Mouse (Mus musculus) cortical plate, adult 2 months (tissue): ENCODE data around the gene Cenpf.

Experiments used
- CTCF ChIP-seq: fragments of 200-500 bp; IDR thresholded peaks from 2 replicates; pipeline ENCODE4 v1.5.1; 2011; ENCODE audit warnings: mild to moderate bottlenecking, control low read depth, low read length; ENCODE audit not compliant: insufficient read depth; ENCODE audit errors: extremely low read depth
- POLR2A ChIP-seq: fragments of 200-500 bp; IDR thresholded peaks from 2 replicates; pipeline ENCODE4 v1.6.1; 2011; ENCODE audit warnings: mild to moderate bottlenecking, low read length, control low read depth; ENCODE audit not compliant: insufficient read depth; ENCODE audit errors: extremely low read depth

DNA sequence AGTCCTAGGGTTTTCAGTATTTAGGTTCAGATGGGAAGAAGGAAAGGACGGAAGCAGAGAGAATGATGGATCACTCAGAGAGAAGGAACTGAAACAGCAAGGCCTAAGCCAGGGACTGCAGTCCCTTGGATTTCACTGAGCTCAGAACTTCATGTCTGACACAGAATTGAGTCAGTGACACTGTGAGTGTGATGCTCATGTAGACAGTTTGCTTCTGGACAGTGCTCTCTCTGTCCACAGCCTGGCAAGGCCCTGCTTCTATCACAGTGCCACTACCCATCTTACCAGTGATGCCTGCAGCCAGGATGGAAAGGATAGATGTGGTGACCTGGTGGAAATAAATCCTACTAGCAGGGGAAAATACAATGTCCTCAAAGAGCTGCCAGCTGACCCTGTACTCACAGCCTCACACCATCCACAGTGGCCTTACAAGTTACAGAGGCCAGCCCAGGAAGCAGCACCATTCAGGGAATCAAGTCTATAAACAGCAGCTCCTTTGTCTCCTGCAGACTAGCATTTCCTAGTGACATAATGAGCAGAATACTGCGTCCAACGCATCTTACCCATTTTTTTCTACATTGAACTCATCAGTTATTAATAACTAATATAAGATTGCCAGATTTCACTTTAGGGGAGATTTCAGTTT, 43.1 kb downstream of the Cenpf start:
- TF ChIP-seq CTCF: no peak
- no peak for TF ChIP-seq POLR2A
